9 mouse cellular contexts compared by ENCODE assay signal in the genomic region with DNA sequence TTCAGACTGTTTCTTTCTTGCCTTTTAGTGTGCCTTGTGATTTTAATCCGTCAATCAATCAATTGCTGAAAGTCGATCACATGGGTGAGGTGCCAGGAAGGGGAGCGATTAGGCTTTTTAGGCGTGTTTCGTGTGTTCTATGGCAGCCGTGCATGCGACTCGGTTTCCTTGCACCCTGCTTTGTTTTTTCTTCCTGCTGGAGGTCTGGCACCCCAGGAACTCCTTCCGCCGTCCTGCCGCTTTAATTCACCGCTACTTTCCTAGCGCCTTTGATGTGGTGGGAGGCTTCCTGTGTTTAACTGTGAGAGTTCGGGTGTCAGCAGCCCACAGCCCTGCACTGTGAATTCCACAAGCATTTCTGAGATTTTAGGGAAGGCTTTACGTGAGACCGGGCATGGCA. TPM values are rescaled to one million over a fixed set of nuclear protein-coding genes. Genes with fewer than 3 reads are reported as not detected.
DNase-seq lines count a peak whose midpoint lies in the region; ATAC-seq lines count a peak whose summit lies in the region.
"Had no signal": no experiment of that assay in that cellular context is flagged by ENCODE, and none has a peak within 500 bp of the region (broad histone marks: within the 10 kb centered on the region; RNA-seq: fewer than 3 reads in every experiment).

No protein-coding gene starts in this region.

- no peak for DNase-seq in heart, postnatal 25 days (ENCODE audit: low spot score)
- peak; percentile 16 for DNase-seq in ZHBTc4 (ENCODE audit: low read depth, low spot score)
- no peak for DNase-seq in cerebellum, adult 9-10 months
- DNase-seq in testis, postnatal 10 days (ENCODE audit: low spot score): no peak
- DNase-seq in gastrocnemius, postnatal 10 days: no peak

- H3K9ac ChIP-seq in heart, embryonic 12.5 days: peak overlapping the region; percentile 53; the same call in 1 of the 2 replicates
- peak overlapping the region; percentile 42 for H3K9ac ChIP-seq in hindbrain, embryonic 16.5 days (ENCODE audit: low read depth, low read length)
- 0 out of 2 replicates have a peak overlapping the region, but pooled peaks have one; percentile 10 for H3K9ac ChIP-seq in neural tube, embryonic 12.5 days

- ATAC-seq in heart, embryonic 12.5 days (ENCODE audit: insufficient number of reproducible peaks, low FRiP score): no peak
- ATAC-seq in hindbrain, embryonic 16.5 days: peak; percentile 56; the same call in 1 of the 2 replicates
- ATAC-seq in neural tube, embryonic 12.5 days (ENCODE audit: low FRiP score, low read depth): no peak

- H3K4me2 ChIP-seq in heart, embryonic 12.5 days: peak overlapping the region; percentile 81
- peak overlapping the region; percentile 55 for H3K4me2 ChIP-seq in hindbrain, embryonic 16.5 days (ENCODE audit: low read length)
- peak overlapping the region; percentile 53 for H3K4me2 ChIP-seq in neural tube, embryonic 12.5 days (replicated peaks)

- no peaks in the 10 kb centered on the region for H3K36me3 ChIP-seq in heart, embryonic 12.5 days
- no peaks in the 10 kb centered on the region for H3K36me3 ChIP-seq in hindbrain, embryonic 16.5 days (ENCODE audit: control insufficient read depth, insufficient read depth, low read length)
- no peaks in the 10 kb centered on the region for H3K36me3 ChIP-seq in neural tube, embryonic 12.5 days

- H3K4me1 ChIP-seq in heart, embryonic 12.5 days (replicated peaks): peaks cover 23% of the 10 kb centered on the region
- H3K4me1 ChIP-seq in hindbrain, embryonic 16.5 days (ENCODE audit: control insufficient read depth, insufficient read depth, low read depth, low read length): peaks cover 6% of the 10 kb centered on the region
- peaks cover 10% of the 10 kb centered on the region for H3K4me1 ChIP-seq in neural tube, embryonic 12.5 days

- WGBS in heart, embryonic 12.5 days: under 1% methylated on average over 16 of the region's 16 CpGs
- 2% methylated on average over 16 of the region's 16 CpGs for WGBS in hindbrain, embryonic 16.5 days
- WGBS in neural tube, embryonic 12.5 days: 1% methylated on average over 16 of the region's 16 CpGs

- intact Hi-C loops in heart, postnatal 25 days (cut with DNase I): no loop called here

- H3K27ac ChIP-seq in heart, embryonic 12.5 days (ENCODE audit: poor library complexity, severe bottlenecking): no peak overlapping the region
- no peak overlapping the region for H3K27ac ChIP-seq in hindbrain, embryonic 16.5 days (ENCODE audit: low read depth, low read length)
- no peak overlapping the region for H3K27ac ChIP-seq in neural tube, embryonic 12.5 days

- peak overlapping the region; percentile 43 for H3K4me3 ChIP-seq in heart, embryonic 12.5 days
- peak overlapping the region; percentile 25 for H3K4me3 ChIP-seq in hindbrain, embryonic 16.5 days (ENCODE audit: low read length)
- peak overlapping the region; percentile 12; the same call in 1 of the 2 replicates for H3K4me3 ChIP-seq in neural tube, embryonic 12.5 days

- H3K27me3 ChIP-seq in heart, embryonic 12.5 days (replicated peaks): 0 out of 2 replicates have a peak, but pooled peaks cover 5% of the 10 kb centered on the region
- peaks cover 2% of the 10 kb centered on the region; the same call in 1 of the 2 replicates for H3K27me3 ChIP-seq in hindbrain, embryonic 16.5 days (replicated peaks; ENCODE audit: control insufficient read depth, insufficient read depth, low read length)
- peaks cover 9% of the 10 kb centered on the region; the same call in 1 of the 2 replicates for H3K27me3 ChIP-seq in neural tube, embryonic 12.5 days (replicated peaks)

- H3K9me3 ChIP-seq in heart, embryonic 12.5 days (replicated peaks): no peaks in the 10 kb centered on the region; the same call in 1 of the 2 replicates
- H3K9me3 ChIP-seq in hindbrain, embryonic 16.5 days (ENCODE audit: control insufficient read depth, low read length): no peaks in the 10 kb centered on the region
- H3K9me3 ChIP-seq in neural tube, embryonic 12.5 days: no peaks in the 10 kb centered on the region; the same call in 1 of the 2 replicates

RNA-seq across cellular contexts. Expression of gene Tnfrsf19, which starts 10.2 kb away (rescaled TPM):
- polyA plus RNA-seq in heart, embryonic 12.5 days (2016; fragmentation: Nextera tagmentation; extraction: Ambion mirVana): 28.4 and 28.9 TPM in 2 replicates
- total RNA-seq in heart, postnatal 25 days (2021): 1 to 10 TPM; 3.8 to 4.9 TPM
- 29.8 and 33.6 TPM in 2 replicates for polyA plus RNA-seq in hindbrain, embryonic 16.5 days (2015; fragmentation: Nextera tagmentation; extraction: Ambion mirVana)
- polyA plus RNA-seq in neural tube, embryonic 12.5 days (2016; fragmentation: Nextera tagmentation; extraction: Ambion mirVana): 37.4 and 41.8 TPM in 2 replicates
- 10 to 100 TPM in 1 of 2 experiments, 1 to 10 TPM in 1; 7.6 to 12.6 TPM for total RNA-seq in gastrocnemius, postnatal 10 days (2021)
- polyA plus RNA-seq: C2C12 had no signal
